Mouse (Mus musculus) embryonic facial prominence, embryonic 11.5 days (tissue): ENCODE results near the gene Mmp20. TPM values are rescaled to one million over a fixed set of nuclear protein-coding genes. Genes with fewer than 3 reads are reported as not detected.

Experiments
- ATAC-seq: fragments of 200-750 bp; cut with Nextera tagmentation; replicated peaks from 2 replicates; pipeline ENCODE4 v1.8.0; 2017; ENCODE audit warnings: low read depth; ENCODE audit not compliant: insufficient number of reproducible peaks, low FRiP score, low TSS enrichment
- DNase-seq: peaks from one replicate; pipeline ENCODE4 v3.0.0-alpha.2; 2015; ENCODE audit warnings: low spot score
- H3K27ac ChIP-seq: fragments of 300-500 bp; sonication (generic); replicated peaks from 2 replicates; pipeline ENCODE4 v1.5.1; 2014; ENCODE audit warnings: mild to moderate bottlenecking, low read depth, low read length, control low read depth
- H3K27me3 ChIP-seq: fragments of 300-500 bp; sonication (generic); 2 replicates; pipeline ENCODE4 v1.6.1; 2014; ENCODE audit warnings: mild to moderate bottlenecking, low read length, moderate library complexity, mixed read lengths; ENCODE audit not compliant: control insufficient read depth, insufficient read depth
- H3K36me3 ChIP-seq: fragments of 300-500 bp; sonication (generic); replicated peaks from 2 replicates; pipeline ENCODE4 v1.6.1; 2014; ENCODE audit warnings: low read depth, mild to moderate bottlenecking, low read length, moderate library complexity, mixed read lengths; ENCODE audit not compliant: control insufficient read depth, insufficient read depth
- H3K4me1 ChIP-seq: fragments of 300-500 bp; sonication (generic); 2 replicates; pipeline ENCODE4 v1.6.1; 2014; ENCODE audit warnings: low read length, mixed read lengths; ENCODE audit not compliant: control insufficient read depth, insufficient read depth
- H3K4me2 ChIP-seq: fragments of 300-500 bp; sonication (generic); 2 replicates; pipeline ENCODE4 v1.6.1; 2014; ENCODE audit warnings: low read depth, mild to moderate bottlenecking, control low read depth, low read length, moderate library complexity
- H3K4me3 ChIP-seq: fragments of 300-500 bp; sonication (generic); 2 replicates; pipeline ENCODE4 v1.5.1; 2014; ENCODE audit warnings: low read depth, low read length, control low read depth
- H3K9ac ChIP-seq: fragments of 300-500 bp; sonication (generic); replicated peaks from 2 replicates; pipeline ENCODE4 v1.6.1; 2014; ENCODE audit warnings: mild to moderate bottlenecking, control low read depth, low read length
- H3K9me3 ChIP-seq: fragments of 300-500 bp; sonication (generic); replicated peaks from 2 replicates; pipeline ENCODE4 v1.6.1; 2016; ENCODE audit warnings: mild to moderate bottlenecking, low read length, inconsistent platforms, mixed read lengths; ENCODE audit not compliant: control insufficient read depth
- WGBS: fragments of 180-500 bp; shearing (Covaris S2); extraction: QIAGEN DNeasy Blood & Tissue Kit; methylation state at CpG from one replicate; pipeline ENCODE4 v1.1.7; 2014; 5-methylcytosine and 5-hydroxymethylcytosine counted together
- polyA plus RNA-seq: library from polyadenylated mRNA; unstranded; fragments of >200 nt; fragmentation: Nextera tagmentation; extraction: Ambion mirVana; gene quantifications from 2 replicates; pipeline ENCODE4 v1.2.1, GENCODE M21; 2014

Gene Mmp20
- not detected in 2 replicates for polyA plus RNA-seq

DNA sequence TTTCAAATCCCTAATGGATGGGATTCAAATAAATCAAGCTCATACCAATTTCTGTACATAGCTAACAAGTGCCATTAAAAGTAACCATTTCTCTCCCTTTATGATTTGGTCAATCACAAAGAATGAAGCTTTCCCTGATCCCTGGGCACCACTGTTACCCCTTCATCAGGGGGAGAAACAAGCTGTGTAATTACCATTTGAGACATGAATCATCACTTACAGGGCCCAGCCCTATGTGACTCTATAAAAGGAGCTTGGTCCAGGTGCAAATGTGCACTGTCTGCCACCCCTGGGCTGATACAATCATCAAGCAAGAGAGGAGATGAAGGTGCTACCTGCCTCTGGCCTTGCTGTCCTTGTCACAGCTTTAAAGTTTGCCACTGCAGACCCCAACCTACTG, at the start of gene Mmp20:
Gene Mmp20 (plus strand): TSS at position 301 of the 400 bp plus-strand sequence.
- DNase-seq = no peak

DNA sequence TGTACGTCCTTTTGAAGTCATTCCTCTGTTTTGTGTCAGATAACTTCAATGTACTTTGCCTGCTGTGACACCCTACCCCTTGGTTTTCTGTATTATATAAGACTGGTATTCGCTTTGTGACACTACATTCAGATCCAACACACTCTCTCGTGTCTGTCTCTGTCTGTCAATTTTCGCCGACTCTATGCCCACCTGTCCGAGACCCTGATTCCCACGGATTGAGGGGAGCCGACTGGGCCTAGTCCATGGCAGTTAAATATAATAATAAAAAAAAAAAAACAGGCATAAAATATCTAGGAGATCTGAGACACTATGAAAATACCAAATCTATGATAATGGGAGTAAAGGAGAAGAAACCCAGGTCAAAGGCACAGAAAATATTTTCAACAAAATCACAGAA, 38.0 kb upstream of the Mmp20 start:
- no peaks in the 10 kb centered on the region for H3K4me1 ChIP-seq
- no peaks in the 10 kb centered on the region for H3K9me3 ChIP-seq
- H3K4me2 ChIP-seq = no peak overlapping the region
- H3K9ac ChIP-seq = no peak overlapping the region
- no peaks in the 10 kb centered on the region for H3K36me3 ChIP-seq
- no peaks in the 10 kb centered on the region for H3K27me3 ChIP-seq
- H3K27ac ChIP-seq = no peak overlapping the region
- 71% methylated on average over 8 of the region's 8 CpGs for WGBS
- ATAC-seq (no peak), DNase-seq (no peak)
- no peak overlapping the region for H3K4me3 ChIP-seq

More for the DNA sequence above, at the start of gene Mmp20:
- Histone ChIP-seq H3K36me3 (no peaks in the 10 kb centered on the region), H3K4me3 (no peak within 1 kb of the TSS), H3K27me3 (no peaks in the 10 kb centered on the region), H3K27ac (no peak within 1 kb of the TSS), H3K4me1 (no peaks in the 10 kb centered on the region), H3K9me3 (no peaks in the 10 kb centered on the region), H3K4me2 (no peak within 1 kb of the TSS), H3K9ac (no peak within 1 kb of the TSS)
- ATAC-seq = no peak

DNA sequence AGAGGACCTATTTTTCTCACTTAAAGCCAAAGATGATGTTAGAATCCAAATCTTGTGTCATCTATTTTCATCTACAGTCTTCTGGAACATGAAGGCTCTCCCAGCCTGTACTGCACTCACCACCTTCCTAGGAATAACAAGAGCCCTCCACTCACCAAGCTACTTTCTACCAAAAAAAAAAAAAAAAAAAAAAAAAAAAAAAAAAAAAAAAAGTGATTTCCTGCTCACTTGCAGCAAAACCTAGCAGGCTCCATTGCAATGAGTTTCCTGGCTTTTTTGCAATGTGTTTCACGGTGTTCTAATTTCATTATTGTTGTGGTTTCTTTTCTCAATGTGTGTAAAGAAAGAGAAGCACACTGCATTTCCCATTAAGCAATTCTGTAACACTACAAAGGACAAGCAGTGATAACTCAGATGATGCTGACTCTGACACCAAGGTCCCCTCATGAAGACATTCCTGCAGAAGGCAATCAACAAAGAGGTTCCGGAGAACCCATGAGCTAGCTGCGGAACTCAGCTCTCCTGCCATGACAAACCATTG, 34.7 kb upstream of the Mmp20 start:
- Histone ChIP-seq H3K36me3 (no peaks in the 10 kb centered on the region), H3K27me3 (no peaks in the 10 kb centered on the region), H3K27ac (no peak overlapping the region), H3K4me3 (no peak overlapping the region), H3K4me2 (no peak overlapping the region), H3K4me1 (no peaks in the 10 kb centered on the region), H3K9ac (no peak overlapping the region), H3K9me3 (no peaks in the 10 kb centered on the region)
- DNase-seq (no peak), ATAC-seq (no peak)
- WGBS = 94% methylated on average over 3 of the region's 3 CpGs

DNA sequence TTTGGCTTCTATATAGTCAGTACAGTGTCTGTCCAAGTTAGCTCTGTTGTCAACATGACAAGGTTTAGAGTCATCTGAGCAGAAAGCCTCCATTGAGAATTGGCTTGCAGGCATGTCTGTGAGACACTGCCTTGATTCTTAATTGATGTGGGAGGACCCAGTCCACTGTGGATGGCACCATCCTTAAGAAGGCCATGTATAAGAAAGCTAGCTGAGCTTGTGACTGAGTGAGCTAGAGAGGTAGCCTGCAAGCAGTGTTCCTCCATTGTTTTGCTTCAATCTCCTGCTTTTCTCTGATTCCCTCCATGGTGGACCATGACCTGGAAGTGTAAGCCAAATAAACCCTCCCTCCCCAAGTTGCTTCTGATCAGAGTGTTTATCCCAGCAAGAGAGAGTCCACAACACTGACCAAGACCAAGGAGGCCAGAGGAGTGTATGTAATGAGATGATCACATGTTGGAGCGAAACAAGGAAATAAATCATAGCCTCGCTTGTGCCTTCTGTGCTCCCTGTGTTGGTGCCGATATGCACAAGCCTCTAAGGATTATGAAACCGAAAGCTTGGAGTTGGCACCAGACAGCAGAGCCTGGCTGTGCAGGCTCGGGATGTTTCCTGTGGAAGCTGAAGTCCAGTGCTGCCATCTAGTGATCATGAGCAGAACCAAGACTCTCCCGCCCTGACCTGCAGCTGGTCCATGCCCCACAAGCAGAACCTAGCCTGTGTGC, 33.1 kb upstream of the Mmp20 start:
- H3K4me1 ChIP-seq = no peaks in the 10 kb centered on the region
- H3K4me3 ChIP-seq = no peak overlapping the region
- whole genome bisulfite sequencing = 12% methylated on average over 6 of the region's 6 CpGs
- ATAC-seq (peak; percentile 94), DNase-seq (peak; percentile 86)
- 0 out of 2 replicates have a peak overlapping the region, but pooled peaks have one; percentile 25 for H3K4me2 ChIP-seq
- H3K27ac ChIP-seq = no peak overlapping the region
- H3K36me3 ChIP-seq = no peaks in the 10 kb centered on the region
- H3K9me3 ChIP-seq = no peaks in the 10 kb centered on the region
- H3K27me3 ChIP-seq = no peaks in the 10 kb centered on the region
- H3K9ac ChIP-seq = no peak overlapping the region

DNA sequence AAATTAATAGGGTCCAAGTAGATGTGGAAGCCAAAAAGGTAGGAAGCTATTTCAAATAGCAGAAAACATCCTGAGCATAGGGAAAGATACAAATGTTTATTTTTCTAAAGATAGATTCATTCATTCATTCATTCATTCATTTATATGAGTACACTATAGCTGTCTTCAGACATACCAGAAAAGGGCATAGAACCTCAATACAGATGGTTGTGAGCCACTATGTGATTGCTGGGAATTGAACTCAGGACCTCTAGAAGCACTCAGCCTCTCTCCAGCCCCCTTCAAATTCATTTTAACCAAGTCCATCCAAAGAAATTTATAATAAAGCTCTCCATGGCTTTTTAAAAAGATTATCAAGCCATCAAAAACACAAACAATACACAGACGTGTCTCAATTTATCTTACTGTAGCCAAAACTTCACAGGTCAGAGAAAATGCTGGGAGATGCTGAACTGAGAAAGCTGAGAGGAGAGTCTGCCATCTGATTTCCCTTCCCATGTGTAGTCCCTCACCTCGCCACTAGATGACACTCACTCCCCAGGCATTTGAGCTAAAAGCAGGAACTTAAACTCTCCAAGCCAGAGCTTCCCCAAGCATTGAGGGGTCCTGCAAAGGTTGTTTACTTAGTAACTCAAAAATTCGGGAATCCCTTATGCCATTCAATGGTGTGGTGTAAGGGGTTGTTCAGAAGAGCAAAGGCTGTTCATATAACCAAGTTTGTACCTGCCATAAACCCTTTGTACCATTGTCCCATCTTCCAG, 24.9 kb upstream of the Mmp20 start:
- Histone ChIP-seq H3K4me3 (no peak overlapping the region), H3K9me3 (no peaks in the 10 kb centered on the region), H3K27me3 (no peaks in the 10 kb centered on the region), H3K36me3 (no peaks in the 10 kb centered on the region), H3K4me2 (no peak overlapping the region), H3K9ac (no peak overlapping the region), H3K27ac (no peak overlapping the region), H3K4me1 (no peaks in the 10 kb centered on the region)
- ATAC-seq (peak; percentile 52; the same call in 1 of the 2 replicates), DNase-seq (peak; percentile 78)
- WGBS = 3% methylated on average over 3 of the region's 3 CpGs

DNA sequence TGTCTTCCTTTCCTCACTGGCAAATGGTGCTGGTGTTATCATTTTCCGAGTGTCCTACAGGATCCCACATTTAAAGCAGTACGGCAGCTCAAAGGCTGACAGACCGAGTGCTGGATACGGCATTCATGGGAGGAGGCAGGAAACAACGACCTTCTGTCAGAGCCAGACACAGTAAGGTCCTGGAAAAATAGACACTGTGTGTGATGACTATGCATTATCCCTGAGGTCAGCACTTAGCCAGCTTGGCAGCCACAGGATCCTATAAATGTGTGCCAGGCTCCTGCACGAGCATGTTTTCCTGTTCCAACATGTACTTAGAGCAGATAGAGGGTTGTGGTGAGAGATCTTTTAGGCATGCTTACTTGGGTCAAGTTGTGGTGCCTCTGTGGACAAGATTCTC, 24.0 kb upstream of the Mmp20 start:
- Histone ChIP-seq H3K9ac (no peak overlapping the region), H3K9me3 (no peaks in the 10 kb centered on the region), H3K4me1 (no peaks in the 10 kb centered on the region), H3K27me3 (no peaks in the 10 kb centered on the region), H3K36me3 (no peaks in the 10 kb centered on the region), H3K27ac (no peak overlapping the region), H3K4me3 (no peak overlapping the region), H3K4me2 (no peak overlapping the region)
- 54% methylated on average over 6 of the region's 6 CpGs for WGBS
- ATAC-seq = no peak
- DNase-seq = no peak

DNA sequence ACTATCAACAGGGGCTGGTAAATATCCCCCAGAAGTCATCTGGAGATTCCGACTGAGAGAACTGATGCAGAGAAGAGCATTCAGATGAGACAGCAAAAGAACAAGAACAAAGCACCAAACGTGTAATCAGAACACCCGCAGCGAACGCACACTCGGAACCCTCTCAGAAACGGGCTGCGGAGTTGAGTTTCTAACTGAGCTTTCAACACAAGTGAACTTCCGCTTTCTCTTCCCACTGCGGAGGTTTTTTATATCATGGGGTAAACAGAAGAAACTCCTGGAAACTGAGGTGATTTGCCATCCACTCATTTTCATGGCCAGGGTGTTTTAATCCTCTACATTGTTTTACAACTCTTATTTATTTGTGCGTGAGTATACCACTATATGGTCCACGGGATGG, 22.4 kb upstream of the Mmp20 start:
- Histone ChIP-seq H3K27me3 (no peaks in the 10 kb centered on the region), H3K9me3 (no peaks in the 10 kb centered on the region), H3K27ac (no peak overlapping the region), H3K9ac (no peak overlapping the region), H3K4me1 (no peaks in the 10 kb centered on the region), H3K36me3 (no peaks in the 10 kb centered on the region), H3K4me2 (no peak overlapping the region), H3K4me3 (no peak overlapping the region)
- ATAC-seq (no peak), DNase-seq (no peak)
- 90% methylated on average over 12 of the region's 12 CpGs for WGBS

DNA sequence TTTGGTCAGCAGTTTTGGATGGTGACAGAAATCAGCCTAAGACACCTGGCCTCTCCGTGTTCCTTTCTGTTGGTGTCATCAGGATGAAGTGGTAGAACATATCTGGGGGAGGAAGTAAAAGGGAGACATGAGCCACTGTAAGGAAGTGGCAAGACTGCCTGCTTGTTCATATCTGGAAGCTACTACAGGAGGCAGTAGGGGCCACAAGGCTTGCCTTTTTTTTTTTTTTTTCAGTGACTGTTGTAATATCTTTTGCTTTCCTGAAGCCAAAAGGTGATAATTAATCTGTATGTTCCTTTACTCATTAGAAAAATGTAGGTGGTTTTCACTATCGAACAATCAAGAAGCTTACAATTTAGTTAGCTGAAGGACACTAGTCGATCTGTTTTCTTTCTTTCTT, 5.4 kb upstream of the Mmp20 start:
- no peak overlapping the region for H3K4me3 ChIP-seq
- ATAC-seq (no peak), DNase-seq (no peak)
- H3K27me3 ChIP-seq = no peaks in the 10 kb centered on the region
- H3K9me3 ChIP-seq = no peaks in the 10 kb centered on the region
- no peak overlapping the region for H3K27ac ChIP-seq
- no peak overlapping the region for H3K9ac ChIP-seq
- H3K4me2 ChIP-seq = no peak overlapping the region
- H3K36me3 ChIP-seq = no peaks in the 10 kb centered on the region
- H3K4me1 ChIP-seq = no peaks in the 10 kb centered on the region
- 75% methylated on average over 3 of the region's 3 CpGs for WGBS
